Mouse (Mus musculus): ENCODE data around the gene Nfu1.

The Nfu1 gene

GRCm38 (mm10) chr6:87072759-87073158 is 63.7 kb downstream of the Nfu1 start:
- no peak for DNase-seq (ENCODE audit: low spot score in 2 of 2)

GRCm38 (mm10) chr6:87075092-87075685 is 66.2 kb downstream of the Nfu1 start:
- no peak for DNase-seq (ENCODE audit: low spot score in 2 of 2)

All from frontal cortex, postnatal 36 days (tissue).